Mouse (Mus musculus) midbrain, embryonic 11.5 days (tissue): ENCODE measurements at regions not wholly inside any gene's neighbourhood (a gene's known extent, or its start where the extent isn't known, plus 50 kb on each side); places are given as distances from the start of the nearest gene placed in this dataset.

Experiments used
- ATAC-seq: fragments of 200-750 bp; cut with Nextera tagmentation; 2 replicates; pipeline ENCODE4 v1.8.0; 2017; ENCODE audit warnings: moderate TSS enrichment, moderate library complexity; ENCODE audit not compliant: low FRiP score
- DNase-seq: peaks from one replicate; pipeline ENCODE4 v3.0.0; 2015; ENCODE audit warnings: low spot score; ENCODE audit errors: missing footprints
- H3K27ac ChIP-seq: fragments of 300-500 bp; sonication (generic); 2 replicates; pipeline ENCODE4 v1.5.1; 2014; ENCODE audit warnings: low read depth, low read length
- H3K27me3 ChIP-seq: fragments of 300-500 bp; sonication (generic); 2 replicates; pipeline ENCODE4 v1.6.1; 2014; ENCODE audit warnings: mild to moderate bottlenecking, low read length, moderate library complexity, mixed read lengths; ENCODE audit not compliant: control insufficient read depth, insufficient read depth
- H3K36me3 ChIP-seq: fragments of 300-500 bp; sonication (generic); 2 replicates; pipeline ENCODE4 v1.6.1; 2014; ENCODE audit warnings: mild to moderate bottlenecking, low read length, moderate library complexity, mixed read lengths; ENCODE audit not compliant: control insufficient read depth, insufficient read depth
- H3K4me1 ChIP-seq: fragments of 300-500 bp; sonication (generic); 2 replicates; pipeline ENCODE4 v1.6.1; 2014; ENCODE audit warnings: low read length; ENCODE audit not compliant: control insufficient read depth, insufficient read depth
- H3K4me2 ChIP-seq: fragments of 300-500 bp; sonication (generic); 2 replicates; pipeline ENCODE4 v1.6.1; 2014; ENCODE audit warnings: mild to moderate bottlenecking, moderate library complexity
- H3K4me3 ChIP-seq: fragments of 300-500 bp; sonication (generic); 2 replicates; pipeline ENCODE4 v1.5.1; 2014; ENCODE audit warnings: low read depth, low read length
- H3K9ac ChIP-seq: fragments of 300-500 bp; sonication (generic); 2 replicates; pipeline ENCODE4 v1.6.1; 2014; ENCODE audit warnings: low read length
- H3K9me3 ChIP-seq: fragments of 300-500 bp; sonication (generic); 2 replicates; pipeline ENCODE4 v1.6.1; 2016; ENCODE audit warnings: low read length; ENCODE audit not compliant: control insufficient read depth
- WGBS: fragments of 180-500 bp; shearing (Covaris S2); extraction: QIAGEN DNeasy Blood & Tissue Kit; methylation state at CpG from one replicate; pipeline ENCODE4 v1.1.7; 2014; 5-methylcytosine and 5-hydroxymethylcytosine counted together

DNA sequence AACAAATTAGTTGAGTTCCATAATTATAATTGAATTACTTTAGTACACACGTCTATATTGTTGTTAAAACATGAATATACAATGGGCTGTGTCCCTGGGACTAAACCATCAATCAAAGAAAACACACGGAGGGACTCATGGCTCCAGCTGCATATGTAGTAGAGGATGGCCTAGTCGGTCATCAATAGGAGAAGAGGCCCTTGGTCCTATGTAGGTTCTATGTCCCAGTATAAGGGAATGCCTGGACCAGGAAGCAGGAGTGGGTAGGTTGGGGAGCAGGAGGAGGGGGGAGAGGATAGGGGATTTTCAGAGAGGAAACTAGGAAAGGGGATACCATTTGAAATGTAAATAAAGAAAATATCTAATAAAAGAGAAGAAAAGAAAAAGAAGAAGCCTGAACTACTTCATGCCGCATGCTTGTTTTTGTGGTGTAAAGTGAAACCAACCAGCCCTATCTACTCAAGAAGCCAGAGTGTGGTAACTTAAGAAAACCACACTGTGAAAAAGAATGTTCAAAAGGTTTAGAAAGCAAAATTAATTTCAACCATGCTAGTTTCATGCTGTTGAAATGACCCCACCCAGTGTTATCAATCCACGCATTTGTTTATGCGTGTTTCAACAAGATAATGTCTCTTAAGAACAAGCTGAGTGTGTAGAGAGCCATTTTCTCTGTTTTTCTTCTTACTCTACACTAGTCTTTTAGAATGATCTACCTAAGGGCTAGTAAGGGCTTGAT is 134.4 kb upstream of the Itga4 start:
- Histone ChIP-seq H3K4me1 (no peaks in the 10 kb centered on the region), H3K4me2 (no peak overlapping the region), H3K9ac (no peak overlapping the region), H3K36me3 (no peaks in the 10 kb centered on the region), H3K27me3 (no peaks in the 10 kb centered on the region), H3K9me3 (no peaks in the 10 kb centered on the region), H3K4me3 (no peak overlapping the region), H3K27ac (no peak overlapping the region)
- DNase-seq (peak; percentile 45), ATAC-seq (no peak)
- 90% methylated on average over 6 of the region's 6 CpGs for WGBS

DNA sequence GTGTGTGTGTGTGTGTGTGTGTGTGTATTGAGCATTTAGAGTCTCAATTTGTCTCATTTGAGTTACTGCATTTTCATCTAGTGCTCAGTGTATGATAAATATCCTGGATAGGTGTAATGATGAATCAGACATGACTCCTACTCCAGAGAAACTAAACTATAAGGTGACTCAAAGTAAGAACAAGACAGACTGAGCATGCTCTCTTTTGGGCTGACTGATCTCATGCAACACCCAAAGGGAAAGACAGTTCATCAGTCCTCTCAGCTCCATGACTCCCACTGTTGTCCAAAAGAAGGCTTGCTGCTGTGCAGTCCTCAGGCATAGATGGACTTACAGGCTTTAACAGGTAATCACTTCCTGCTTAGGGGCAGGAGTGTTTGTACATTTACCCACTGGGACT is 132.7 kb upstream of the Itga4 start:
- no peak overlapping the region for H3K27ac ChIP-seq
- peak; percentile 10 for DNase-seq
- ATAC-seq, result no peak
- H3K4me1 ChIP-seq, result no peaks in the 10 kb centered on the region
- H3K9ac ChIP-seq, result no peak overlapping the region
- no peaks in the 10 kb centered on the region for H3K9me3 ChIP-seq
- no peaks in the 10 kb centered on the region for H3K27me3 ChIP-seq
- no peak overlapping the region for H3K4me3 ChIP-seq
- H3K36me3 ChIP-seq, result no peaks in the 10 kb centered on the region
- H3K4me2 ChIP-seq, result no peak overlapping the region

DNA sequence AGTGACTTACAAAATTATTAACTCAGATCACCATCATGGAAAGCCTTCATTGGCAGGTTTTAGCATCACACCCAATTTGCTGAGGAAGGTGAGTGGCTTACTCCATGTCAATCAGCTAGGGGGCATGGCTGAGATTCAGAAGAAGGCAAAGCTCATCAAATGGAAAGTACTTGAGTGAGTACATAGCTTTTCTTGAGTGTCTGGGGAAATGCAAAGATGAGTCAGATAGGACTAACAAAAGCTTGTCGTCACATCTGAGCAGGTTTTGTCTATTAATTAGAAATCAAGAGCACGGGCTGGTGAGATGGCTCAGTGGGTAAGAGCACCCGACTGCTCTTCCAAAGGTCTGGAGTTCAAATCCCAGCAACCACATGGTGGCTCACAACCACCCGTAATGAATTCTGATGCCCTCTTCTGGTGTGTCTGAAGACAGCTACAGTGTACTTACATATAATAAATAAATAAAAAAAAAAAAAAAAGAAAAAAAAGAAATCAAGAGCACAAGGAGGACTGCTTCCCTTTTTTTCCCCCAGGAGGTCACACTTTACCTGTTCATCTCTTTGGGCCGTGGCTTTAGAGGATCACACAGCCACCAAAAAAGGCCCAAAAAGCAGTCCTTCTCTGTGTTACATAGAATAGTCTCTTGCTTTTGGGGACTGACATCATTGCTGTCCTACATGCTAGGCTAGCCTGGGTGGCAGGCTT is 130.8 kb upstream of the Itga4 start:
- DNase-seq (peak; percentile 8), ATAC-seq (no peak)
- no peaks in the 10 kb centered on the region for H3K27me3 ChIP-seq
- H3K4me1 ChIP-seq, result no peaks in the 10 kb centered on the region
- no peak overlapping the region for H3K9ac ChIP-seq
- no peaks in the 10 kb centered on the region for H3K36me3 ChIP-seq
- H3K27ac ChIP-seq, result no peak overlapping the region
- H3K4me3 ChIP-seq, result no peak overlapping the region
- 87% methylated on average over 4 of the region's 5 CpGs for WGBS
- no peaks in the 10 kb centered on the region for H3K9me3 ChIP-seq
- H3K4me2 ChIP-seq, result no peak overlapping the region

DNA sequence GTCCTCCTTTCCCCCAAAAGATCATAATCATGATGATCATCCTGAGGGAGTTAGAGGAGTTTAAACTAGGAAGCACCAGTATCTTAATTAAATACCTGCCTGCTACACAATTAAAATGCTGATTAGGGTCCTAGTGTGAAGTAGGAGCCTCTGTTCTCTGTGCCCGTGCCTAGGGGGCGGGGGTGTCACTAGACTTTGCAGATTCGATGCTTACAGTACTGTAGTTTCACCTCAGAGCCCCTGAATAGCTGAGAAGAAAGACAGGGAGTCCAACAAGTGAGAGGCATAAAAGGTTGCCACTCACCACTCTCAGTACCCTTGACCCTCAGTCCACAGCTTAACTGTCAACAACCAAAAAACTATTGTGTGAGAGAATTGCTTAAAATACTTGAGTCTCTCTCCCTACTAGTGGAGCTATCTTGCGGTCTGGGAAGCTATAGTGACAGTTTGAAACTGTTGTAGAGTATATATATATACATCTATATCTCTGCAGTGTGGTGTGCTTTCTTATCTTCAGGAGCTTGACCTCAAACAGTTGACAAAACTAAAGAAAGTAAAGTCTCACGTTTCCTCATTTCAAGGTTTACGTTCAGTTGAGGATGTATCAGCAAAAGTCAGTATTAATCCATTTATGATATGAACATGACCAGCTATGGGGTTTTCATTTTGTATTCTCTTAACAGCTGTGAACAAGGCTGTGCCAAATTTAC is 128.9 kb upstream of the Itga4 start:
- no peaks in the 10 kb centered on the region for H3K36me3 ChIP-seq
- no peak overlapping the region for H3K4me3 ChIP-seq
- DNase-seq, result peak; percentile 35
- H3K27me3 ChIP-seq, result no peaks in the 10 kb centered on the region
- no peak overlapping the region for H3K27ac ChIP-seq
- no peak overlapping the region for H3K9ac ChIP-seq
- no peak for ATAC-seq
- no peaks in the 10 kb centered on the region for H3K9me3 ChIP-seq
- H3K4me1 ChIP-seq, result no peaks in the 10 kb centered on the region
- 50% methylated on average over 6 of the region's 6 CpGs for WGBS
- H3K4me2 ChIP-seq, result no peak overlapping the region

DNA sequence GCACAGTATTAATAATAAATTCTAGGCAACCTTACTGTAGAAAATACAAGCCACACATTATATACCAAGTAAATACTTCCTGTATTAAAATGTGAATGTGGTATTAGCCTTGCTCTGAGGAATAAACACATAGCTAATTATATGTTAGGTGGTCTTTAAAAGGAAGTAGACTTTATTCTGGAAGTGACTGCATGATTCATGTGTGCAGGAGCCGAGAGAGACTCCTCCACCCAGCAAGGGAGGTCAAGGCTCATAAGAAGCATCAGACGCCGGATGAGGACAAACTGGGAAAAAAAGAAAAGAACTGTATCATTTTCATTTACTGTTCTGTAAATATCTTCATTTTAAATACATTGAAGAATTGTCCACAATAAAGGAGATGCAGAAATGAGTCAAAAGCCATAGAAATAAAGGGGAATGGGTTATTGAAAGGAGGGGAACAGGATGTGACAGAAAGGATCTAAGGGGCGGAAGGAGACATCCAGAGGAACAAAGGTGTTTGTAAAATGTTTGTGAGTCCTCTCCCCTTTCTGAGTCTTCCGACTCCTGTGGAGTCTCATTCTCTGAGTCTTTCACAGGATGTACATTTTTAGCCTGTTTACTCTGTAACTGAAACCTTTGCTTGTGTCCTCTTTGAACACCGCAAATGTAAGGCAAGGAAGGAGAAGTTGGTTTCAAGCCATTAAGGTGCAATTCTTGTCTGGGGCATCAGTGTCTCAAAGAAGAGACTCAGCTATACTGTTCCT is 128.1 kb upstream of the Itga4 start:
- Histone ChIP-seq H3K9me3 (no peaks in the 10 kb centered on the region), H3K36me3 (no peaks in the 10 kb centered on the region), H3K4me1 (no peaks in the 10 kb centered on the region), H3K27ac (no peak overlapping the region), H3K9ac (no peak overlapping the region), H3K4me3 (no peak overlapping the region), H3K4me2 (no peak overlapping the region), H3K27me3 (no peaks in the 10 kb centered on the region)
- DNase-seq (peak; percentile 66), ATAC-seq (no peak)
- 82% methylated on average over 6 of the region's 6 CpGs for WGBS

DNA sequence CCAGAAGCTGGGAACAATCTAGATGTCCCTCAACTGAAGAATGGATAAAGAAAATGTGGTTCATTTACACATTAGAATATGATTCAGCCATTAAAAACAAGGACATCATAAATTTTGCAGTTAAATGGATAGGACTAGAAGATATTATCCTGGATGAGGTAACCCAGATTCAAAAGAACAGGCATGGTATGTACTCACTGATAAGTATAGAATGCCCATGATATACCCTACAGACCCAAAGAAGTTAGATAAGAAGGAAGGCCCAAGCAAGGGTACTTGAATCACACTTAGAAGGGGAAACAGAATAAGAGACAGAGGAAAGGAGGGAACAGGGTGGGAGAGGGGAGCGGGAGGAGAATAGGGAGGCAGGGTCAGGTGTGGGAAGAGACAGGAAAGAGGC is 127.4 kb upstream of the Itga4 start:
- 87% methylated on average over 1 of the region's 1 CpGs for WGBS
- ATAC-seq, result no peak

DNA sequence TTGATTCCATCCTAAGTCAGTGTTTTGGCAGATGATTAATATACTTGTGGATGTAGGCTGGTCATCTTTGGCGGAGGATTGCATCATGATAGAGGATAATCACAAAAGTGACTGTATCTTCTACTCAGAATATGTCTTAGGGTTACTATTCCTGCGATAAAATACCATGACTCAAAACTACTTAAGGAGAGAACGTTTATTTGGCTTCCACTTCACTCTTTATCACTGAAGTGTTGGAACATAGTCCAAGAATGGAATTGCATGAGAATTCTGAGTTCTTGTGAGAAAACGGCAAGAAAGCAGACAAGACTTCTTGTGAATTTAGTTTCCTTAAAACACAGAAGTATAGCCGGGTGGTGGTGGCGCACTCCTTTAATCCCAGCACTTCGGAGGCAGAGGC is 124.6 kb upstream of the Itga4 start:
- no peaks in the 10 kb centered on the region for H3K36me3 ChIP-seq
- no peak overlapping the region for H3K4me3 ChIP-seq
- no peaks in the 10 kb centered on the region for H3K27me3 ChIP-seq
- ATAC-seq (no peak), DNase-seq (no peak)
- 92% methylated on average over 7 of the region's 7 CpGs for WGBS
- H3K4me2 ChIP-seq, result no peak overlapping the region
- no peak overlapping the region for H3K27ac ChIP-seq
- H3K9me3 ChIP-seq, result no peaks in the 10 kb centered on the region
- no peak overlapping the region for H3K9ac ChIP-seq
- no peaks in the 10 kb centered on the region for H3K4me1 ChIP-seq

More for the DNA sequence above, 127.4 kb upstream of the Itga4 start:
- Histone ChIP-seq H3K4me2 (no peak overlapping the region), H3K9ac (no peak overlapping the region), H3K9me3 (no peaks in the 10 kb centered on the region), H3K4me3 (no peak overlapping the region), H3K36me3 (no peaks in the 10 kb centered on the region), H3K27ac (no peak overlapping the region), H3K4me1 (no peaks in the 10 kb centered on the region), H3K27me3 (no peaks in the 10 kb centered on the region)
- peak; percentile 69 for DNase-seq

DNA sequence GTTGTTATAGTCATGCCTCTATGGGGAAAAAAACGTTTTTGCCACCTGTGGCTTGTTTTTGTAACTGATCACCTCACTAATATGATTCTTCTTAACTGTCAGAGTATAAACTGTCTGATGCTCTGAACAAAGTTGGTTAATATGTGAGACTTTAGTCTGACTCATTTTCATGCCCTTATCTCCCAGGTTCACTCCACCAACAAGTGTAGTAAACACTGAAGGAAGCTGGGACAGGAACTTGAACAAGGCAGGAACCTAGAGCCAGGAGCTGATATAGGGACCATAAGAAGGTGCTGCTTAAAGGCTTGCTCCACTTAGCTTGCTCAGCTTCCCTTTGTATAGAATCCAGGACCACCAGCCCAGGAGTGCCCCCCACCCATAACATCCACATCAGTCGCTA is 124.0 kb upstream of the Itga4 start:
- H3K4me1 ChIP-seq, result no peaks in the 10 kb centered on the region
- 88% methylated on average over 2 of the region's 2 CpGs for WGBS

More for the DNA sequence above, 124.0 kb upstream of the Itga4 start:
- ATAC-seq (no peak), DNase-seq (no peak)
- Histone ChIP-seq H3K4me3 (no peak overlapping the region), H3K27me3 (no peaks in the 10 kb centered on the region), H3K9me3 (no peaks in the 10 kb centered on the region), H3K27ac (no peak overlapping the region), H3K4me2 (no peak overlapping the region), H3K36me3 (no peaks in the 10 kb centered on the region), H3K9ac (no peak overlapping the region)
